In genomic region chr13:29734496-29734895, GRCm38 (mm10) we compare ENCODE assay signal across 12 mouse cellular contexts.
"Had no signal": no experiment of that assay in that cellular context is flagged by ENCODE, and none has a peak within 500 bp of the region (broad histone marks: within the 10 kb centered on the region; RNA-seq: fewer than 3 reads in every experiment).

No protein-coding gene starts in this region.

- H3K36me3 ChIP-seq: kidney, embryonic 15.5 days; limb, embryonic 15.5 days; liver, embryonic 12.5 days; midbrain, embryonic 10.5 days; midbrain, embryonic 15.5 days; neural tube, embryonic 13.5 days had no signal

- H3K9ac ChIP-seq: kidney, embryonic 15.5 days; limb, embryonic 15.5 days; liver, embryonic 12.5 days; midbrain, embryonic 15.5 days; neural tube, embryonic 13.5 days had no signal

- H3K27me3 ChIP-seq: kidney, embryonic 15.5 days; limb, embryonic 15.5 days; liver, embryonic 12.5 days; midbrain, embryonic 15.5 days; neural tube, embryonic 13.5 days had no signal

- H3K9me3 ChIP-seq: kidney, embryonic 15.5 days; limb, embryonic 15.5 days; liver, embryonic 12.5 days; midbrain, embryonic 10.5 days; midbrain, embryonic 15.5 days; neural tube, embryonic 13.5 days had no signal

- H3K27ac ChIP-seq: kidney, embryonic 15.5 days; left cerebral cortex, adult 2 months; limb, embryonic 15.5 days; liver, embryonic 12.5 days; midbrain, embryonic 10.5 days; midbrain, embryonic 15.5 days; neural tube, embryonic 13.5 days had no signal

- H3K4me3 ChIP-seq: kidney, embryonic 15.5 days; left cerebral cortex, adult 2 months; limb, embryonic 15.5 days; liver, embryonic 12.5 days; midbrain, embryonic 10.5 days; midbrain, embryonic 15.5 days; neural tube, embryonic 13.5 days had no signal

- DNase-seq: kidney, adult 2 months; kidney, postnatal 14 days; lung, postnatal 14 days; retina, postnatal 1 day; thymus, postnatal 4 days had no signal

- H3K4me1 ChIP-seq: kidney, embryonic 15.5 days; limb, embryonic 15.5 days; midbrain, embryonic 10.5 days; midbrain, embryonic 15.5 days; neural tube, embryonic 13.5 days had no signal

- H3K4me2 ChIP-seq: kidney, embryonic 15.5 days; limb, embryonic 15.5 days; liver, embryonic 12.5 days; midbrain, embryonic 15.5 days; neural tube, embryonic 13.5 days had no signal

- ATAC-seq: liver, embryonic 12.5 days; midbrain, embryonic 15.5 days had no signal
